Mouse (Mus musculus): ENCODE results near the gene Klk12. TPM values are rescaled to one million over a fixed set of nuclear protein-coding genes. Genes with fewer than 3 reads are reported as not detected.

The Klk12 gene
- polyA plus RNA-seq, 1 experiment from 2014 or later: not detected

DNA sequence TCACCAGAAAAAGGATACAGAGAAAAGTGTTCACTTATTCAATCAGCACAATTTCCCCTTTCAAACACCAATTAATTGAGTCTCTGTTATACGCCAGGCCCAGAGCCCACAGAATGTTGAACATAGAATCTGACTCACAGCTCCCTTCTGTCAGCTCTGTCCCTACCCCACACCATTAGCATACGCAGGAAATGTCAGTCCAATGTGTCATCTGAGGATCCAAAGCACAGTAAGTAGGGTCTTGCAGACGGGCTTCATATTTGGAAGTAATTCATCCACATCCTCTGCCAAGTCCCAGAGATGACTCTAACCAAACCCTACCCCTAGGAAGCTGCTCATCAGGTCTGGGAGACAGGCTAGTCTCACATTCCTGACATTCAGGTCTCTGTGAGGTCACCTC, 19.4 kb downstream of the Klk12 start:
- Histone ChIP-seq H3K36me3 (ENCODE audit: insufficient read depth, low read length) (no peaks in the 10 kb centered on the region), H3K4me3 (ENCODE audit: low read length) (no peak overlapping the region), H3K9ac (replicated peaks; ENCODE audit: low read length) (no peak overlapping the region), H3K4me2 (replicated peaks; ENCODE audit: low read depth, low read length) (no peak overlapping the region), H3K27ac (ENCODE audit: low read length) (no peak overlapping the region), H3K27me3 (ENCODE audit: insufficient read depth, low read length) (peaks cover 2% of the 10 kb centered on the region; the same call in 1 of the 2 replicates), H3K9me3 (ENCODE audit: low read length) (no peaks in the 10 kb centered on the region), H3K4me1 (ENCODE audit: insufficient read depth, low read length) (no peaks in the 10 kb centered on the region)
- 83% methylated on average over 3 of the region's 3 CpGs for WGBS
- ATAC-seq (ENCODE audit: low FRiP score, low TSS enrichment): no peak

DNA sequence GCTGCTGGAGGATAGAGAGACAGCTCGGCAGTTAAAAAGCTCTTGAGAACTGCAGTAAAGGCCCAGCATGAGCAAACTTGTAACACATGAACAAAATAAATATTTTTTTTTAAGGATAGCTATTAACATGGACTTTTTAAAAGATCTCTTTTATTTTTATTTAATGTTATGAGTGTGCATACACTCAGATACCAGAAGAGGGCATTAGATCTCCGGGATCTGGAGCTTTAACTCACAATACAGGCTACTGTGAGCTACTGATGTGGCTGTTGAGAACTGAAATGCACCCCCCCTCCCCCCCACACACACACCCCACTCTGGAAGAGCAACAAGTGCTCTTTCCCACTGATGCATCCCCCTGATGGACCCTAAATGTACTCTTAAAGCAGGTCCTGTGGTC, 20.6 kb downstream of the Klk12 start:
- H3K9ac ChIP-seq (replicated peaks; ENCODE audit: low read length): no peak overlapping the region
- no peaks in the 10 kb centered on the region for H3K4me1 ChIP-seq (ENCODE audit: insufficient read depth, low read length)
- 42% methylated on average over 2 of the region's 2 CpGs for WGBS
- H3K27me3 ChIP-seq (ENCODE audit: insufficient read depth, low read length): no peaks in the 10 kb centered on the region
- H3K4me2 ChIP-seq (replicated peaks; ENCODE audit: low read depth, low read length): no peak overlapping the region
- ATAC-seq (ENCODE audit: low FRiP score, low TSS enrichment): no peak
- no peaks in the 10 kb centered on the region for H3K9me3 ChIP-seq (ENCODE audit: low read length)
- H3K27ac ChIP-seq (ENCODE audit: low read length): no peak overlapping the region
- H3K36me3 ChIP-seq (ENCODE audit: insufficient read depth, low read length): no peaks in the 10 kb centered on the region
- no peak overlapping the region for H3K4me3 ChIP-seq (ENCODE audit: low read length)

DNA sequence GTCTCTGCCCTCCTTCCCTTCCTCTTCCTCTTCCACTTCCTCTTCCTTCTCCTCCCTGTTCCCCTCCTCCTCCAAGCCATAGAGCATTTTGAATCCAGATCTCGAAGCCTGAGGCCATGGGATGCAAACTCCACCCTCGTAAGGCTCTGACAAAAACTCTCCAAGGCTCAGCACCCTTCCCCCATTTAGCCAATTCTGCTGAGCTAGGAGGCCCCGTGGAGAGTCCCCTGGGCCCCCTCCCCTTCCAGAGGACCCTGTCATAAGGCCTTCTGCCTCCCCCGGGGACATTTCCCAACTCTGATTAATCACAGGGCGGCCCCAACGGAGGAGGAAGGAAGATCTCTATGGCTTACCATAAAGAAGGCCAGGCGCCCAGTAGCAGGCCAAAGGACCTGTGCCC, 22.9 kb downstream of the Klk12 start, which contains the start of gene Klk9:
Gene Klk9 (plus strand): TSS at position 301 of the 400 bp plus-strand sequence.
- peaks cover 11% of the 10 kb centered on the region for H3K4me1 ChIP-seq (ENCODE audit: insufficient read depth, low read length)
- H3K9me3 ChIP-seq (ENCODE audit: low read length): no peaks in the 10 kb centered on the region
- no peak for ATAC-seq (ENCODE audit: low FRiP score, low TSS enrichment)
- no peaks in the 10 kb centered on the region for H3K27me3 ChIP-seq (ENCODE audit: insufficient read depth, low read length)
- H3K9ac ChIP-seq (replicated peaks; ENCODE audit: low read length): no peak within 1 kb of the TSS
- H3K36me3 ChIP-seq (ENCODE audit: insufficient read depth, low read length): no peaks in the 10 kb centered on the region
- H3K4me3 ChIP-seq (ENCODE audit: low read length): no peak within 1 kb of the TSS
- no peak within 1 kb of the TSS for H3K4me2 ChIP-seq (replicated peaks; ENCODE audit: low read depth, low read length)
- 66% methylated on average over 7 of the region's 7 CpGs for WGBS
- no peak within 1 kb of the TSS for H3K27ac ChIP-seq (ENCODE audit: low read length)

DNA sequence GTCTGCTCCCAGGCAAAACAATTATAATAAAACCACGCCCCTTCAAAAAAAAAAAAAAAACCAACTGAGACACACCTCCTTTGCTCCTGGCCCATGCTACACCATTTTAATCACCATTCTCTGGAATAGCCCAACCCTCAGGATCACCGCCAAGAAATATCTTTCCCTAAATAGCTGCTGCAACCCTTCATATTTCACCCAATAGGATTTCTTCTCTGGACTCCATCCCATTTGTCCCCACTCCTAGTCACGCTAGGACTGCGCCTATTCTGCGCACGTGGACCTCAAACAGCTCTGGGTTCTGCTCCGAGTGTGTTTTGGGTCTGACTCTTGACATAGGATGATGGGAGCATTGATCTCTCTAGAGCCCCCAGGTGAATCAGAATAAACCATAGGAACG, 27.7 kb downstream of the Klk12 start:
- peak overlapping the region; percentile 93 for H3K4me2 ChIP-seq (replicated peaks; ENCODE audit: low read depth, low read length)
- peak; percentile 5; the same call in 1 of the 2 replicates for ATAC-seq (ENCODE audit: low FRiP score, low TSS enrichment)
- 1% methylated on average over 8 of the region's 8 CpGs for WGBS
- H3K27me3 ChIP-seq (ENCODE audit: insufficient read depth, low read length): no peaks in the 10 kb centered on the region
- H3K9ac ChIP-seq (replicated peaks; ENCODE audit: low read length): no peak overlapping the region
- H3K4me1 ChIP-seq (ENCODE audit: insufficient read depth, low read length): peaks cover 16% of the 10 kb centered on the region
- no peak overlapping the region for H3K27ac ChIP-seq (ENCODE audit: low read length)
- peak overlapping the region; percentile 59 for H3K4me3 ChIP-seq (ENCODE audit: low read length)
- H3K9me3 ChIP-seq (ENCODE audit: low read length): no peaks in the 10 kb centered on the region
- H3K36me3 ChIP-seq (ENCODE audit: insufficient read depth, low read length): no peaks in the 10 kb centered on the region

DNA sequence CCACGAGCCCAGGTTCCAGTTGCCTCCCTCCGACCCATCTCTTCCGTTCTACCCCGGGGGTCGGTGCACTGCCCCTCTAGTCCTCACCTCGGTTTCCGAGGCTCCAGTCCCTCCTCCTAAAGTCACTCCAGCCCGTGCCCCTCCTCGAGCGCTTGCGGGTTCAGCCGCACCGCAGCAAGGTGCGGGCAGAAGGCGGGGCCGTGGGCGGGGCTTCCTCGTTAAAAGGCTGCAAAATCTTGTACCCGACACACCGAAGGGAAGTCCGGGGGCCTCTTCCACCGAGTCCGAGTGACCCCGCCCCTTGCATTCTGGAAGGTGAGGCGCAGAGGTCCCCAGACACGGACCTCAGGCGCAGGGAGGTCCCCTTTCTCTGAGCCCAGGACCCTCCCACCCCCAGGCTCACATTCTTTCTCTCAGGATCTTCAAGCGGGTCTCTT, 28.7 kb downstream of the Klk12 start, which contains the start of gene Klk8:
Gene Klk8 (plus strand): TSS at position 245 of the 437 bp plus-strand sequence.
- Histone ChIP-seq H3K4me1 (ENCODE audit: insufficient read depth, low read length) (peaks cover 16% of the 10 kb centered on the region), H3K4me2 (replicated peaks; ENCODE audit: low read depth, low read length) (peak within 1 kb of the TSS; percentile 93), H3K27me3 (ENCODE audit: insufficient read depth, low read length) (no peaks in the 10 kb centered on the region), H3K27ac (ENCODE audit: low read length) (no peak within 1 kb of the TSS), H3K4me3 (ENCODE audit: low read length) (peak within 1 kb of the TSS; percentile 59), H3K36me3 (ENCODE audit: insufficient read depth, low read length) (no peaks in the 10 kb centered on the region), H3K9me3 (ENCODE audit: low read length) (no peaks in the 10 kb centered on the region), H3K9ac (replicated peaks; ENCODE audit: low read length) (peak within 1 kb of the TSS; percentile 64)
- under 1% methylated on average over 28 of the region's 28 CpGs for WGBS
- ATAC-seq (ENCODE audit: low FRiP score, low TSS enrichment): peak; percentile 11

DNA sequence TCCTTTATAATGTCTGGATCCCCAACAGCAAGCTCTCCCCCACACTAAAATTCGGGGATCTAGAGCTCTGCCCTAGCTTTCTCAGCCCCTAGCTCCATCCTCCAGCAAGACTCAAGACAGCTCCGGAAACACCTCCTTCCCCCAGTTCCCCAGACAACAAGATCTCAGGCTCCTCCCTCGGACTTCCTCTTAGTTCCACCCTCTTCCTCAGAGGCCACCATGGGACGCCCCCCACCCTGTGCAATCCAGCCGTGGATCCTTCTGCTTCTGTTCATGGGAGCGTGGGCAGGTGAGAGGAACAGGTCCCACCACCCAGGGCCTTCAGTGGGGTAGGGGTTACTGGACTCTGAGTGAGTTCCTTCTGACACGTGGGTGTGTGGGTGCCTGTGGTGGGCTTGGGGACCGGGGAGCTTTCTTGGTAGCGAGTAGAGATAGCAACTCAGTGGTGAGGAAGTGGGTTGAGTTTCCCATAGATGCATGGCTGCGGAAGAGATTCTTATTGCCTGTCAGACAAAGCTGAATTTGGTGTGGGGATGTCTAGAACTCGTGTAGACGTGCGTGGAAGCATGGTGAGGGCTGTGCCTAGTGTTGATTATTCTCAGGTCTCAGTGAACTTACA, 29.3 kb downstream of the Klk12 start:
- H3K4me3 ChIP-seq (ENCODE audit: low read length): peak overlapping the region; percentile 59
- H3K4me2 ChIP-seq (replicated peaks; ENCODE audit: low read depth, low read length): peak overlapping the region; percentile 93
- peak overlapping the region; percentile 64 for H3K9ac ChIP-seq (replicated peaks; ENCODE audit: low read length)
- 40% methylated on average over 13 of the region's 13 CpGs for WGBS
- peak; percentile 76 for ATAC-seq (ENCODE audit: low FRiP score, low TSS enrichment)
- no peak overlapping the region for H3K27ac ChIP-seq (ENCODE audit: low read length)
- no peaks in the 10 kb centered on the region for H3K27me3 ChIP-seq (ENCODE audit: insufficient read depth, low read length)
- H3K9me3 ChIP-seq (ENCODE audit: low read length): no peaks in the 10 kb centered on the region
- no peaks in the 10 kb centered on the region for H3K36me3 ChIP-seq (ENCODE audit: insufficient read depth, low read length)
- H3K4me1 ChIP-seq (ENCODE audit: insufficient read depth, low read length): peaks cover 16% of the 10 kb centered on the region

DNA sequence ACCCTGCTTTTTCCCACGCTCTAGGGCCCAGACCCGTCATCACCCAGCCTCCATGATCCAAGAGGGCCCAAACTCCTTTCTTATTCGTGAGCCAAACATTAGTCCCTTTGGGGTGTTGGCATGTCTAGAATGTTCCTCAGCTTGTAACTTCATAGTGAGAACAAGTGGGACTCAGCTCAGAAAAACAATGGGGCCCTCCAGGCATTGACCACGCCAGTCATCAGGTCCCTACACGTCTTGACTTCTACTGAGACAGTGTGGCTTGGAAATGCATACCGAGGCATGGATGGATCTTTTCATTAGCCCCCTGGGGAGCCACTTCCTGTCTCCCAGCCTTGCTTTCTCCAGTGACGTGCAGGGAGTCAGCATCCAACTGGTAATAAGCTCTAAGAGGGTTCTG, 31.2 kb downstream of the Klk12 start:
- Histone ChIP-seq H3K9me3 (ENCODE audit: low read length) (no peaks in the 10 kb centered on the region), H3K4me2 (replicated peaks; ENCODE audit: low read depth, low read length) (no peak overlapping the region), H3K27ac (ENCODE audit: low read length) (no peak overlapping the region), H3K36me3 (ENCODE audit: insufficient read depth, low read length) (no peaks in the 10 kb centered on the region), H3K4me1 (ENCODE audit: insufficient read depth, low read length) (peaks cover 16% of the 10 kb centered on the region), H3K9ac (replicated peaks; ENCODE audit: low read length) (no peak overlapping the region), H3K27me3 (ENCODE audit: insufficient read depth, low read length) (no peaks in the 10 kb centered on the region), H3K4me3 (ENCODE audit: low read length) (no peak overlapping the region)
- ATAC-seq (ENCODE audit: low FRiP score, low TSS enrichment): no peak
- 80% methylated on average over 7 of the region's 7 CpGs for WGBS

DNA sequence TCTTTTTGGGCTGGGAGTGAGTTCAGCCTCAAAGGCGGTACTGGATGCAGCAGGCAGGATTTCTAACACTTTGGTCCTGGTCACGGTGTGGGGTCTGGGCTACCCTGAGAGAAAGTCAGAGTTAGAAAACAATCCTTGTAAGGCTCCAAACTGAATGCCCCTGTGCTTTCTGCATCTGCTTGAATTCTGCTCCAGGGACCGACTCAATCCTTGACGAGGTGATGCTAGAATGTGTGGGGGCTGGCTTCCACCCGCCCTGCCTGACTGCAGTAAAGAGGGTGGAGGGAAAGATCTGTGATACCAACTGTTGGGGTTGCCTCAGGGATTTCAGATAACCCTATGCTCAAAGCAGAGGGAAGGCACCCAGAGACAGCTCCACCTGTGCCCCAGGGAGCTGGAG, 42.3 kb downstream of the Klk12 start, which contains the start of gene Klk7:
Gene Klk7 (plus strand): TSS at position 301 of the 400 bp plus-strand sequence.
- Histone ChIP-seq H3K36me3 (ENCODE audit: insufficient read depth, low read length) (no peaks in the 10 kb centered on the region), H3K9me3 (ENCODE audit: low read length) (no peaks in the 10 kb centered on the region), H3K4me1 (ENCODE audit: insufficient read depth, low read length) (no peaks in the 10 kb centered on the region), H3K9ac (replicated peaks; ENCODE audit: low read length) (no peak within 1 kb of the TSS), H3K27ac (ENCODE audit: low read length) (no peak within 1 kb of the TSS), H3K27me3 (ENCODE audit: insufficient read depth, low read length) (no peaks in the 10 kb centered on the region), H3K4me2 (replicated peaks; ENCODE audit: low read depth, low read length) (no peak within 1 kb of the TSS), H3K4me3 (ENCODE audit: low read length) (no peak within 1 kb of the TSS)
- ATAC-seq (ENCODE audit: low FRiP score, low TSS enrichment): no peak
- WGBS: 47% methylated on average over 5 of the region's 5 CpGs

DNA sequence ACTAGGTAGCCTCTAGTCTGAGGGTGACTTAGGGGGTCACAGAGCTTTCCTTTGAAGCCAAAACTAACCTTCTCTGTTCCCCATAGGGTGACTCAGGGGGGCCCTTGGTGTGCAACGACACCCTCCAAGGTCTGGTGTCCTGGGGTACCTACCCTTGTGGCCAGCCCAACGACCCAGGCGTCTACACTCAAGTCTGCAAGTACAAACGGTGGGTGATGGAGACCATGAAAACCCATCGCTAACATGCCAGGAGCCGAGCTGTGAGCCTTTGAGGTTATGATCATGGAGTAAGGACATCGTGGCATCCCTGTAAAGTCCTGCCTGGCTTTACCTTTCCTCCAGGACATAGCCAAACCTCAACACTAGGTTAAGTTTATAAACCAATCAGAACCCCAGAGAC, 46.5 kb downstream of the Klk12 start:
- Histone ChIP-seq H3K9ac (replicated peaks; ENCODE audit: low read length) (no peak overlapping the region), H3K27me3 (ENCODE audit: insufficient read depth, low read length) (no peaks in the 10 kb centered on the region), H3K4me1 (ENCODE audit: insufficient read depth, low read length) (no peaks in the 10 kb centered on the region), H3K27ac (ENCODE audit: low read length) (no peak overlapping the region), H3K9me3 (ENCODE audit: low read length) (no peaks in the 10 kb centered on the region), H3K4me3 (ENCODE audit: low read length) (no peak overlapping the region), H3K36me3 (ENCODE audit: insufficient read depth, low read length) (no peaks in the 10 kb centered on the region), H3K4me2 (replicated peaks; ENCODE audit: low read depth, low read length) (no peak overlapping the region)
- WGBS: 86% methylated on average over 7 of the region's 7 CpGs
- no peak for ATAC-seq (ENCODE audit: low FRiP score, low TSS enrichment)

DNA sequence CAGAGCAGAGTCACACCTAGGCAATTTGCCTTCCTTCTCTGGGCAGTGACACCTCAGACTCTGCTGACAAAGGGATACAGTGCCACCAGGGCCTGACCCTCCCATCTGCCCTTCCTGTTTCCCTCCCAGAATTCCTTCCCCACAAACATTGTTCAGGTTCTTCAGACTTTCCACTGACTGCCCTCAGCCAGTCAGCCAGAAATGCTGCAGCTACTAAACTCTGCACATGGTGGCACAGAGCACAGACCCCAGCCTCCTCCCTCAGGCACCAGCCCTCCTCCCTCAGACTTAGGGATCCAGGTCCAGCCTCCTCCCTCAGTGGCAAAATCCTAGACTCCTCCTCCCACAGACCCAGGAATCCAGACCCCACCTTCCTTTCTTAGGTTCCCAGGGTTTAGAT, 48.0 kb downstream of the Klk12 start:
- peak; percentile 73 for ATAC-seq (ENCODE audit: low FRiP score, low TSS enrichment)
- H3K27ac ChIP-seq (ENCODE audit: low read length): 0 out of 2 replicates have a peak overlapping the region, but pooled peaks have one; percentile 6
- no peaks in the 10 kb centered on the region for H3K36me3 ChIP-seq (ENCODE audit: insufficient read depth, low read length)
- no peak overlapping the region for H3K4me2 ChIP-seq (replicated peaks; ENCODE audit: low read depth, low read length)
- H3K27me3 ChIP-seq (ENCODE audit: insufficient read depth, low read length): no peaks in the 10 kb centered on the region
- H3K4me1 ChIP-seq (ENCODE audit: insufficient read depth, low read length): no peaks in the 10 kb centered on the region
- no peak overlapping the region for H3K4me3 ChIP-seq (ENCODE audit: low read length)
- no peaks in the 10 kb centered on the region for H3K9me3 ChIP-seq (ENCODE audit: low read length)
- no peak overlapping the region for H3K9ac ChIP-seq (replicated peaks; ENCODE audit: low read length)
